Mouse (Mus musculus) ES-E14 (cell line): ENCODE measurements around the gene Npm3.

ENCODE experiments used
- CHD2 ChIP-seq: IDR thresholded peaks from 2 replicates; pipeline ENCODE4 v1.6.1; 2014; ENCODE audit warnings: mild to moderate bottlenecking, low read depth, low read length, inconsistent platforms
- HCFC1 ChIP-seq: IDR thresholded peaks from 2 replicates; pipeline ENCODE4 v1.6.1; 2012; ENCODE audit warnings: low read length, inconsistent platforms, borderline replicate concordance; ENCODE audit not compliant: insufficient read depth
- MAFK ChIP-seq: IDR thresholded peaks from 2 replicates; pipeline ENCODE4 v1.6.1; 2014; ENCODE audit warnings: mild to moderate bottlenecking, low read depth, low read length, inconsistent platforms; ENCODE audit not compliant: insufficient read depth
- ZC3H11A ChIP-seq: IDR thresholded peaks from 2 replicates; pipeline ENCODE4 v1.6.1; 2012; ENCODE audit warnings: low read depth, mild to moderate bottlenecking, inconsistent platforms, low read length, borderline replicate concordance
- ZNF384 ChIP-seq: IDR thresholded peaks from 2 replicates; pipeline ENCODE4 v1.6.1; 2012; ENCODE audit warnings: low read depth, low read length, inconsistent platforms

- TF ChIP-seq CHD2: no peak
- TF ChIP-seq ZNF384: no peak
- TF ChIP-seq MAFK: no peak
- TF ChIP-seq HCFC1: no peak
- no peak for TF ChIP-seq ZC3H11A
Measured at GRCm38 (mm10) chr19:45780350-45780915, 31.0 kb upstream of the Npm3 start.
